Mouse (Mus musculus): ENCODE measurements around the gene Atp1b3. TPM values are rescaled to one million over a fixed set of nuclear protein-coding genes. Genes with fewer than 3 reads are reported as not detected.
A peak's percentile ranks its signal among the peaks of the same experiment; 100 is the strongest.
"Not testable (repeated sequence)": the region's sequence is repeated elsewhere in the genome, so short reads cannot be mapped to it uniquely, and the experiment has no call there.

Atp1b3 gene
- polyA plus RNA-seq, 1 experiment, result 120 TPM

DNA sequence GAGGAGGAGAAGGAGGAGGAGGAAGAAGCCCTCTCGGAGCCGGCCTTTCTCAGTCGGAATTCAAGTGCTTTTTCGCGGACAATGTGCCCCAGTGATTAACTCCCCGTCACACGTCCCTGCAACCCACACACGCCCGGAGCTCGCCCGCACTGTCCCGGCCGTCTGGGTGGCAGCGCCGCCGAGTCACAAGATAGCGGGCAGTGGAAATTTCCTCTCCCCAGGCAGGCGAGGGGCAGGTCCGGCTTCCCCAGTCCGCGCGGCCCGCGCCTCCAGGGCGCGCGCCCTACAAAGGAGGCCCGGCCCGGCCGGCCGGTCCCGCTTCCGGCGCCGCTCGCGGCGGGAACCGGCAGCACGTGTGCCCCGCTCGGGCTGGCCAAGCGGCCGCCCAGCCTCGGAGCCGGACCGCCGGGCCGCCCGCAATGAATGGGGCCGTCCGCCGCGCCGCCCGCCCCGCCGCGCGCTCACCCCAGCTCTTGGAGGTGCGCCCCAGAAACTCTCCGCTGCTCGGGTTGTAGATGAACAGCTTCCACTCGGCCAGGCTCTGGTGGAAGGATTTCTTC, 581 bp downstream of the Atp1b3 start:
- DNase-seq (ENCODE audit: low spot score), result peak; percentile 66

DNA sequence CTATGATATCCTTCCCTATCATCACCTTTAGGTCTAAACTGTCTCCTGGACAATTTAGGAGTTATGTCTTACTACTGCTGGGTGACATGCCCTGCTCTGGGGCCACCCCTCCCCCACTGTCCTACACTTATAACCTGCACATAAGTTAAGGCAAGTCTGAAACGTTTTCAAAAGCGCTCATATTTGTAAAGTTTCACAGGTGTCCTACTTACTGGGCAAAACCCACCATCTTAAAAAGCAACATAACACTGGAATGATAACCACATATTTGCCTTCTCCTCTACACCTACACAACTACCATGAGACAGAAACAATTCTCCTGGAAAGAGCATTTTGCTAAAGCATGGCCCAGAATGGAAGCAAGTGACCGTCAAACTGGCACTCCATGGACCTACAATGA, 4.2 kb downstream of the Atp1b3 start:
- DNase-seq (ENCODE audit: low spot score), result no peak

DNA sequence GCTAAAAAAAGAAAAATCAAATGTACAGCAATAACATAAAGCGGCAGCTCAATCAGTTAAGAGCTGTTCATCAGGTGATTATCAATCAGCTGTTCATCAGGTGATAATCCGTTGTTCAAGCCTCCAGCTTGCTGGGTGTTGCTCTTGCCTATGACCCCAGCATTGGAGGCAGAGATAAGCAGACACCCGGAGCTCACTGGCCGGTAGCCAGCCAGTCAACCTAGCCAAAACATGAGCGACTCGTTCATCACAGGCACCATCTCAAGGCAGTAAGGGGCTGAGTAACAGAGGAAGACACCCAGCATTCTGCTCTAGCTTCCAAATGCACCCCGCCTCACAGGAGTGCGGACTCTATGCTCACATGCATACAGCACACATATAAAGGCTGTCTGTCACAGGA, 10.4 kb downstream of the Atp1b3 start:
- no peak for DNase-seq (ENCODE audit: low spot score)

DNA sequence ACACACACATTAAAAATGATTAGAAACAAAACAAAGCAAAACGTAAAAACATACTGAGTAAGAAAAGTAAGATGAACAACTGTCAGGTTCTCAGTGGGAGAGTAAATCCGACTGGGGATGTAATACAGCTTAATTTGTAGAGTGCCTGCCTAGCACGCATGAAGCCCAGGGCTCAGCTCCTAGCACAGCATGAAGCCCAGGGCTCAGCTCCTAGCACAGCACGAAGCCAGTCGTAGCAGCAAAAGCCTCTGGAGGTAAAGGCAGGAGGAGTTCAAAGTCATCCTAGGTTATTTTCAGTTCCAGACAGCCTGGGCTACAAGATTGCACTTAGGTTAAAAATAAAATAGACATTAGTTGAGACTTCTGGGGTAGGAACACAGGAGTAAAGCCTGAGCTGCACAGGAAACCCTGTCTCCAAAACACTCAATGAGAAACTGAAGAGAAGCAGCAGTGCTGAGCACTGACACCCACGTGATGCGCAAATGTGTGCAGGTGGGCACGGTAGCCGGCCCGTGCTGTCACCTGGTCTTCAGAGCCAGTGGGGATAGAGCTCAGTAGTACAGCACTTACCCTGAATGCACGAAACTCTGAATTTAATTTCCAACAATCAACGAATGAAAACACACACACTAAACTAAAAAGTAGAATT, 11.0 kb downstream of the Atp1b3 start:
- no peak for DNase-seq (ENCODE audit: low spot score)

DNA sequence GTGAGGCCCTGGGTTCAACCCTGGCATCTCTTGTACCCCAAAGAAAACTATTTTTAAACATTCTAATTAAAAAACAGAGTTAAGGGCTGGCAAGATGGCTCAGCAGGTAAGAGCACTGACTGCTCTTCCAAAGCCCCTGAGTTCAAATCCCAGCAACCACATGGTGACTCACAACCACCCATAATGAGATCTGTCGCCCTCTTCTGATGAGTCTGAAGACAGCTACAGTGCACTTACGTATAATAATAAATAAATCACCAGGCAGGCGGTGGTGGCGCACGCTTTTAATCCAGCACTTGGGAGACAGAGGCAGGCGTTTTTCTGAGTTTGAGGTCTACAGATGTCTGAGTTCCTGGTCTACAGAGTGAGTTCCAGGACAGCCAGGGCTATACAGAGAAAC, 12.5 kb downstream of the Atp1b3 start:
- not testable (repeated sequence) for DNase-seq (ENCODE audit: low spot score)

DNA sequence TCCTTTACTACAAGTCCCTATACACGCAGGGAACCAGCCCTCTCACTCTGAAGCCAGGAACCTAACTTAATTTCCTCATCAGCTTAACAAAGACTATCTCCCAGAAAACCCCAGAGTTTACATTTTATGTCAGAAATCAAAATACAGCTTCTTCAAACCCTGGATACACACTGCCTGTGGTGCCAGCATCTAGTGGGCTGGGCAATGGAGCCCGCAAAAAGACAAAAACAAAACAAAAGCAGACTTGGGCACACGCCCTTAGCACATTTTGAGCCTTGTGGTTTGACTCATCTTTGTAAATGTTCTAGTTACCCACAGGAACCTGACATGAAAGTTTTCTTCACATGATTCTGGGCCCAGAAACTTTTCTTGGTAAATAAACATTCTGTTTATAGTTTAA, 13.8 kb downstream of the Atp1b3 start:
- no peak for DNase-seq (ENCODE audit: low spot score)

DNA sequence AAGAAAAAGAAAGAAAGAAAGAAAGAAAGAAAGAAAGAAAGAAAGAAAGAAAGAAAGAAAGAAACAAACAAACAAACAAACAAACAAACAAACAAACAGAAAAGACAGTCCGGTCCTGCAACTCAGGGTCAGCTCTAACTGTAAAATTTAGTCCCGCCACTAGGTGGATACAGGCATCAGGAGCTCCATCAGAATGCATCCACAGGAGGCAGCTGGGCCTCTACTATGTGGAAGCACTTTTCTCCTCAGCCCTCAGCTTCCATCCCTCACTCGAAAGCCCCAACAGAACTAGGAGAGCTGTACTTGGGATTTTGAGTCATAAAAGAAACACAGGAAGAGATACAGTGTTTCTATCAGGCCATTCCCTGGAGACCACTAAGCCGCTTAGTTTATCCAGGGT, 14.2 kb downstream of the Atp1b3 start:
- DNase-seq (ENCODE audit: low spot score), result no peak

DNA sequence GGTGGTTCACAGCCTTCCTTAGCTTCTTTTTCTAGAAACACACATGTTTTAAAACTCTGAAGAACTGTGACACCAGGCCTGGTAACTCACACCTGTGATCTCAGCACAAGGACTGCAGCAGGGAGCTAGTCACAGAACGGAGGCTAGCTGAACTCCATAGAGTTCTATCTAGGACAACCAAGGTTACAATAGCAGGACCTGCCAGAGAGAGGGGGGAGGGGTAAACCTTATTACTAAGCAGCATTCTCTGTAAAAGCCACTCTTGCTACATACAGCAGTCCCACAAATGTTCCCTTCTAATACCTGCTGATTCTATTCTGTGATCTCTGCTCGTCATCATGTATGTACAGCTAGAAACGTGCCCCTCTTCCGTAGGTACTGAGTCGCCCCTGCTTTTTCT, 15.4 kb downstream of the Atp1b3 start:
- no peak for DNase-seq (ENCODE audit: low spot score)

DNA sequence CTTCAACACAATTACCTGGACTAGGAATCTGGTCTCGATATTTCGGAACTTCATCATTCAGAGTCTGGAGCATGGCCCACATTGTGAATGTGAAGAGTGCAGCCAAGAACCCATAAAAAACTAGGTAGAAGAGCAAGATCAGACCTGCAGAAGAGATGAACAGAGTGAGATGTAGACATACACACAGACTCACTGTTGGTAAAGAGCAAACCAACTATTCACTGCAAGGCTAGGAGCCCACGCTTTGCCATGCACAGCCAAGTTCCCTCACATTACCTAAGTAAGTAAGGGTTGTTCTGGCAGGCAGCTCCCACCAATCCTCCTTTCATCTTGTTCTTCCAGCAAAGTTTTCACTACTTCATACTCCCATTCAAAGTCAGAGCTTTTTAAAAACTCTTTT, 18.5 kb downstream of the Atp1b3 start:
- no peak for DNase-seq (ENCODE audit: low spot score)

DNA sequence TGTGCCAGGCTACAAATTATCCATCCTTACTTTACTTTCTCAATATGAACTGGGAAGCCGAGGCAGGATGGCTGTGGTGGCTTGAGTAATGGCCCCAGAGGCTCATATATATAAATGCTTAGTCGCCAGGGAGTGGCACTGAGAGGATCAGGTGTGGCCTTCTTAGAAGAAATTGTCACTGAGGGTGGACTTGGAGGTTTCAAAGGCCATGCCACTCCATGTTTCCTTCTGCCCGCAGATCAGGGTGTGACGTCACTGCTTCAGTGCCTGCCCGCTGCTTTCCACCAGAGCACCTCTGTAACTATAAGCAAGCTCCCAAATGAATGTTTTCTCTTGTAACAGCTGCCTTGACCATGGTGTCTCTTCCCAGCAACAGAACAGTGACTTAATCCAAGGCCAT, 33.1 kb downstream of the Atp1b3 start:
- DNase-seq (ENCODE audit: low spot score), result no peak

DNA sequence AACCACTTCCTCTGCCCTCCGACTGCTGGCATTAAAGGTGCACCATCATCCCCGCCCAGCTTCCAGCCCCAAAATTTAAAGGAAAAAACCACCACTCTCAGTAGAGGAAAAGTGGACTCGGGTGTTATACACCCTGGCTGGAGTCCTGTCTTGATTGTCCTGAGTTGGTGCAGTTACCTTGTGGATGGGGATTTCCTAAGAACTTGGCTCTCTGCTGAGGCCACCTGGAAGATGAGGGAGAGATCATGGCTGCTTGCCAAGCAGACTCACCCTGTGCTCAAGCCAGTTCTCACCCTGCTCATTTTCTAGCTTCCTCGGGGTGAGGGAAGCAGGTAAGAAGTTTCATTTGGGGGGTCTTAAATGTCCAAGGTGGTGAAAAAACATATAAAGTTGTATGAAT, 36.0 kb downstream of the Atp1b3 start:
- no peak for DNase-seq (ENCODE audit: low spot score)

DNA sequence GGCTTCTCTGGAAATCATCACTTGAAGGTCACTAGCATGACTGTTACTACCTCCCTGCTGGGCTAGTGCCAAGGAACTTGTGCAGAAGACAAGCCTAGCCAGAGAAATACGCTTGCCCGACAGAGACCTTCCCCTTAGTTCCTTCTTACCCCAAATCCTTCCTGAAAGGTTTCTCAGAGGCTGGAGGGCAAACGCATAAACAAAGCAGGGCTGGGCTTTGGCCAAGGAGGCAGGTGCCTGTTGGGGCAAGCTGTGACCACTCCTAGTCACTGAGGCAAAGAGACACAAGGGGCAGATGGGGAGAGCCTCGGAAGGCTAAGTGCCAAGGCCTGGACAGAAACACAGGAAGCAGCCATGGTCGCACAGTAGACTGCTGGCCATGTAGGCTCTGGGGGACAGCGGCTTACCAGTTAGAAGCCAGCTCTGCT, 37.7 kb downstream of the Atp1b3 start:
- DNase-seq (ENCODE audit: low spot score), result peak; percentile 51

DNA sequence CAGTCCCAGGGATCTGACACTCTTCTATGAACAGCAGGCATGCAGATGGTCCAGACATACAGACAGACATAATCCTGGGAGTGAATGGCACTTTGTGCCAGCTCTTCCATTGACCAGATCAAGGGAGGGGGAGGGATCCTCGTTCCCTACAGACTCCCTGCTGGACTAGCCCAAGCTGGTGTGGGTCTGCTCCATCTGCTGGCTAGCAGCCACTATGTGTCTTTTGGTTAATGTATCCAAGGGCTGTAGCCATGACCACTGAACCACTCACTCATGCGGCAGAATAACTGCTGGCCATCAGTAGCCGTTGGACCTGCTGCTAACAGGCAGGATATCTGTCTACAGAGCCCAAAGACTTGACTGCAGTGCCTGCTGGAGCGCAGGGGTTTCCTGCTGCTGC, 39.7 kb downstream of the Atp1b3 start:
- DNase-seq (ENCODE audit: low spot score), result no peak

DNA sequence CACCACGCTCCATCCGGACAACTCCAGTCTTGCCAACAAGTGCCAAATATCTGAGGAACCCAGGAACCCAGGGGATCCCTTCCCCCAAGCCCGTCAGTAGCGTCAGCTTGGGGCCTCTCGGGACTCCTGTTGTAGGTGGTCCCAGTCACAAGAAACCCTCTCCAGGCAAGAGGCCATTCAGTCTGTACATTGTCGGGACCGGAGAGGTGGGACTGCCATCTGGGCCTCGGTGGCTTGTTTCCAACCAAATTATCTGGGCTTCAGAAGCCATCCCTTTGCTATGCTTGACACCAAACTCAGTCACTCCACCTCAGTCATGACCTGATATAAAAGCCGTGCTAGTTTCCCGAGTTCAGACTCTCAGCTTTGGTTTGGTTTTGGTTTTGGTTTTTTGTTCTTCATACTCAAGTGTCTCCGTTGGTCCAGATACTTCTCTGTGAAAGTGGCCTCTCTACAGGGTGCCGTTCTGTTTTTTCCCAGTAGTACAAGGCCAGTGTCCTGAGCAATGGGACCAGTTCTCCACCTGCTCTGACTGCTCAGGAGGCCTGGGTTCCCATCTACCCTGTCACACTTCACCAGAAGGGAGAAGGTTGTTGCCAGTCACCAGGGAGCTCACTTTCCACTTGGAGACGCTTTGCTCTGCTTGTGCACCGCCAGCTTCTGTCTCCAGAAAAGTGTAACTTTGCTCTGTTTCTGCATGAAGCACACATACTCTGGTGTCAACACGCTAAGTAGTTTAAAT, 41.7 kb downstream of the Atp1b3 start:
- DNase-seq (ENCODE audit: low spot score), result no peak

DNA sequence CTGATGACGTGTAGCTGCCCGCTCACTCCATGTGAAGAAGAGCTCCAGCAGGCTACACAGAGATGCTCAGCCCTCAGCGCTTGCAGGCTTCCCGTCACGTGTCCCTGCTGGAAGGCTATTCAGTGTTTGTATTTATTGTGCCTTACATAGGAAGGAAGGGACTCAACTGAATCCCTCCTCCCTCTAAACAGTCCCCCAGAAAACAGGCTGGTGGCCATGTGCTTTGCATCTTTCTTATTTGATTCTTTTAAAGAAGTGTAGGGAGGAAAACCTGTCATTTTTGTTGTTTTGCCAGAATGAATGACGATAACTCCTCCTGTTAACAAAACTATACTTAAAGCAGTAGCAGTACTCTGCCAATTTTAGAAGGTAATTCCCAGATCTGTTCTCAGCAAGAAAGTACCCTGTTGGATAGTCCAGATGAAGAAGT, 43.7 kb downstream of the Atp1b3 start:
- DNase-seq (ENCODE audit: low spot score), result no peak

DNA sequence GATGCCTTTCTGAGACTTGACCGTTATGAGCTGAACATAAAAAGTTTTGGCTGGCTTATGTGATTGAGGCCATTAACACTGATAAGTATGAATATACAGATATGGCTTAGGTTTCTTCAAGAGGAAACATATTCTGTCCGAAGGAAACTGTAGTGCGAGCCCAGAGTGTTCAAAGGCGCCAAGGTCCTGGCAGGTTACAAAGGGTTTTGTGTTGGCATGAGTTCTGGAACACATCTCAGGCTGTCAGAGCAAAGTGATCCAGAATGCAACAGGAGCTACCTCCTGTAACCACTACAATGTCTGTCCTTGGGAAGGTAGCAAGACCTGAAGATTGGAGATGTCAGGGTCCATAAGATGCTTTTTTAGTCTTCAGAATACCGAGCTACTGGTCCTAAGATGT, 44.9 kb downstream of the Atp1b3 start:
- DNase-seq (ENCODE audit: low spot score), result no peak

DNA sequence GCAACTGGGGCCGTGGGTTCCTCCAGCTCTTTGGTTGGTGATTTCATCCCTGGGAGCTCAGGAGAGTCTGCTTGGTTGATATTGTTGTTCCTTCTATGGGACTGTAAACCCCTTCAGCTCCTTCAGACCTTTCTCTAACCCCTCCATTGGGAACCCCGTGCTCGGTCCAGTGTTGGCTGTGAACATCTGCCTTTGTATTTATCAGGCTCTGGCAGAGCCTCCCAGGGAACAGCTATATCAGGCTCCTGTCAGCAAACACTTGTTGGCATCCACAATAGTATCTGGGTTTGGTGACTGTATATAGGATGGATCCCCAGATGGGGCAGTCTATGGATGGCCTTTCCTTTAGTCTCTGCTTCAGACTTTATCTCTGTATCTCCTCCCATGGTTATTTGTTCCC, 52.2 kb downstream of the Atp1b3 start:
- no peak for DNase-seq (ENCODE audit: low spot score)

DNA sequence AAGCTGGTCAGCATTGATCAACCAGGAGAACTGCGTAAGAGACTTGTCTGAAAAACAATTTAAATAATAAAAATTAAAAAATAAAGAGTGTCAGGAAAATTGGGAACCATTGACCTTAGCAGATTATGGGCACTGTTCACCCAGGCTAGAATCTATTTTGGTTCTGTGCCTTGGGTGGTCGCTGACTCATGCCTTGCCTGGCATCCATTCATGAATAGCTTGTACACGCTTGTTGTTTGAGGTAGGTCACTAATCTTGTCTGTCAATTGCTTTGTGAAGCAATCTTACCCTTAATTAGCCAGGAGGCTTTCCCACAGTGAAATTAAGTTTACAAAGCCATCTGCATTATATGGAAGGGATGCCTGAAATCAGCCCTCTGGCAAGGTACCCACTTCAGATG, 55.4 kb downstream of the Atp1b3 start:
- no peak for DNase-seq (ENCODE audit: low spot score)

DNA sequence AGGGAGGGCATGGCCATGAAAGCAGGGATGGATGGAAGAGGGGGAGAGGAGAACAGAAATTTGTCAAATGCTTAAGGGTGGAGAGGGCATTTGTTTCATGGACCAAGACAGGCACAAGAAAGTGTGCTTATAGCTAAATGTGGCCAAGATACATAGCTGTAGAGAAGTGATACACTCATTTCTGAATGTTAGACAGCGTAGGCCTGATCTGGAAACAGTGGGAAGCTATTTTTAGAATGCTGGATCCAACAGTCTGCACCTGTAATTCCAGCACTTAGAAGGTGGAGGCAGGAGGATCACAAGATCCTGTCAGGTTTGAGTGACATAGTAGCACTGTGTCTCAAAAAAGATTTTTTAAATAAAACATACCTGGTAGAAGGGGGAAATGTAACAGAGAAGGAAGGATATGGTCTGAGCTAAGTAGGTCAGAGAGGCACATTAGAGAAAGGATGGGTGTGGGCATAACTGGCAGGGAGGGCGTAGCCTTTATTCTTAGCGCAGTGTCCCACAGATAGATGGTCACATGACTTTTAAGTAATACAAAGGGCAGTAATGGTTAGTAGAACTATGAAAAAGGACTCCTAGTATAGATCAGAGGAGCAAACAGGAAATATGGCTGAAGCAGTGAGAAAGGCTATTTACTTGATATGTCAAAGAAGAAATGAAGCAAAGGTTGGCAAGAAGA, 64.8 kb downstream of the Atp1b3 start:
- DNase-seq (ENCODE audit: low spot score), result no peak

DNA sequence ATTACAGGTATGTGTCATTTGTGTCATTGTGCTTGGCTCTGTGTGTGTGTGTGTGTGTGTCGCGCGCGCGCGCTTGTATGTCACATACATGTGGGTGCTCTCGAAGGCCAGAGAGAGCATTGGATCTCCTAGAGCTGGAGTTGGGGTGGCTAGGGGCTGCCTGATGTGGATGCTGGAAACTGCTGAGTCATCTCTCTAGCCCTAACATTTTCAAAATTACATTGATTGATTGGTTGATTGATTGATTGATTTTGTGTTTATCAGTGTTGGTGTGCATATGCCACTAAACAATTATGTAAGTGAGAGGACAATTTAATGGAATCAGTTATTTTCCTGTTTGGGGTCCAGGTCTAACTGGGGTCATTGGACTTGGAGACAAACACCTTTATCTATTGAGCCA, 72.1 kb downstream of the Atp1b3 start:
- DNase-seq (ENCODE audit: low spot score), result no peak

DNA sequence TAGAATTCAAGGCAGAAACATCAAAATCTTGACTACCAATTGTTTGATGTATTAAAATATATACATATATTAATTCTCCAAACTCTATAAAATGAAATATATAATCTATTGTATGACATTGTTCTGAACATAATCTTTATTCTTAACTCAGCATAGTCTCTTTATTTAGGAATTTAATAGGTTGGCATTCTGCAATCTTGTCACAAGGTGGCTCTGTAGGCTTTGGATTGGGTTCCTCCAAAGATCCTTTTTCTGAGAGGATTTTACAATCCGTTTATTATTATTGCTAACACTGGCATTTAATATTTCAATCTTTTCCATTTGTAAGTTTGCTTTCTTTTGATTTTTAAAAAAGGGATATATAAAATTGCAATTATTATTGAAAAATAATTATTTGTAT, 79.3 kb downstream of the Atp1b3 start:
- no peak for DNase-seq (ENCODE audit: low spot score)
